Mouse (Mus musculus): ENCODE measurements at regions not wholly inside any gene's neighbourhood (a gene's known extent, or its start where the extent isn't known, plus 50 kb on each side); places are given as distances from the start of the nearest gene placed in this dataset.

DNA sequence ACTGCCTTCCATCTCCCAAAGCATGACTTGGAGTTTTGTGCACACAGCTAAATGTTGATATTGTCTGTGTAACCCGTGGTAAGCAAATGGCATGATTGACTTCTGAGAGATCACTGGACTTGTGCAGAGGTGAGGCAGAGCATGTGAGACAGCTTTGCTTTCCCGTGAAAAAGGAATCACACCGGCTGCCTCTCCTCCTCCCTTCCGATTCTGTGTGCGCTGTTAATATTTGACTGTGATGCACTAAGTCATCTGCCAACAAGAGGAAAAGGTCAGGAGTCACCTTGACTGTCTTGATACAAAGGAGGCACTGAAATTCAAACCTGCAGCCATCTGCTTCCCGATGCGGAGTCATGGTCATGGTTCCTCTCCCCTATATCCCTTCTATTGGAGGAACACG is 98.0 kb downstream of the Ehf start:
- Histone ChIP-seq H3K27me3 (ENCODE audit: insufficient read depth, low read length) (no peaks in the 10 kb centered on the region), H3K4me3 (ENCODE audit: low read depth, low read length) (no peak overlapping the region), H3K27ac (ENCODE audit: low read depth, low read length) (no peak overlapping the region), H3K9me3 (ENCODE audit: low read length) (no peaks in the 10 kb centered on the region), H3K36me3 (ENCODE audit: insufficient read depth, low read length) (no peaks in the 10 kb centered on the region), H3K4me1 (ENCODE audit: insufficient read depth, low read length) (no peaks in the 10 kb centered on the region), H3K4me2 (ENCODE audit: low read depth, low read length, poor library complexity, severe bottlenecking) (no peak overlapping the region), H3K9ac (replicated peaks; ENCODE audit: low read length, poor library complexity, severe bottlenecking) (no peak overlapping the region)
- no peak for TF ChIP-seq CTCF (IDR thresholded peaks at IDR 0.05)
- WGBS: 90% methylated on average over 8 of the region's 8 CpGs
- ATAC-seq (ENCODE audit: low FRiP score) (no peak), DNase-seq (ENCODE audit: low spot score) (no peak)

GRCm38 (mm10) chr2:103208370-103208769 is 94.7 kb downstream of the Ehf start:
- 97% methylated on average over 5 of the region's 5 CpGs for WGBS
- DNase-seq (ENCODE audit: low spot score) (no peak), ATAC-seq (ENCODE audit: low FRiP score) (no peak)
- Histone ChIP-seq H3K9me3 (ENCODE audit: low read length) (no peaks in the 10 kb centered on the region), H3K4me1 (ENCODE audit: insufficient read depth, low read length) (no peaks in the 10 kb centered on the region), H3K4me3 (ENCODE audit: low read depth, low read length) (no peak overlapping the region), H3K36me3 (ENCODE audit: insufficient read depth, low read length) (no peaks in the 10 kb centered on the region), H3K4me2 (ENCODE audit: low read depth, low read length, poor library complexity, severe bottlenecking) (no peak overlapping the region), H3K27ac (ENCODE audit: low read depth, low read length) (peak overlapping the region; percentile 26; the same call in 1 of the 2 replicates), H3K9ac (replicated peaks; ENCODE audit: low read length, poor library complexity, severe bottlenecking) (no peak overlapping the region), H3K27me3 (ENCODE audit: insufficient read depth, low read length) (no peaks in the 10 kb centered on the region)
- no peak for TF ChIP-seq CTCF (IDR thresholded peaks at IDR 0.05)

DNA sequence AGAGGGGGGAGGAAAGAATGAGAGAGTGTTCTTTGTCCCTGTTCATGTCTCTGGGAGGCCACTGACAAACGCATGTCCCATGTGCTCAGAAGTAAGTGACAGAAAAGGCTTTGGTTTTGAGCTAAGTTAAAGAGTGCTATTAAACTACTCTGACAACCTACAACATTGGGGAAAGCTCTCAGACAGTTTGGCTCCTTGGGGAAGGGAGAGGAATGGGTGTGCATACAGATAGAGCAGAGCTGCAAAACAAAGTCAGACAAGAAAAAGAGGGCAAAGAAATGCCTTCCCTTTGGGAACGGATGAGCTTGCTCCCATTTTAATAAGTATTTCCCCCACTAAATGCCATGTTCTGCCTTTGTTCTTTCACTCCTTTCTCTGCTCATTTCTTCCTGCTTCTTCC is 94.0 kb downstream of the Ehf start:
- Histone ChIP-seq H3K36me3 (ENCODE audit: insufficient read depth, low read length) (no peaks in the 10 kb centered on the region), H3K4me2 (ENCODE audit: low read depth, low read length, poor library complexity, severe bottlenecking) (no peak overlapping the region), H3K4me3 (ENCODE audit: low read depth, low read length) (no peak overlapping the region), H3K27me3 (ENCODE audit: insufficient read depth, low read length) (no peaks in the 10 kb centered on the region), H3K27ac (ENCODE audit: low read depth, low read length) (peak overlapping the region; percentile 38; the same call in 1 of the 2 replicates), H3K9ac (replicated peaks; ENCODE audit: low read length, poor library complexity, severe bottlenecking) (no peak overlapping the region), H3K4me1 (ENCODE audit: insufficient read depth, low read length) (no peaks in the 10 kb centered on the region), H3K9me3 (ENCODE audit: low read length) (no peaks in the 10 kb centered on the region)
- DNase-seq (ENCODE audit: low spot score) (peak; percentile 30), ATAC-seq (ENCODE audit: low FRiP score) (no peak)
- no peak for TF ChIP-seq CTCF (IDR thresholded peaks at IDR 0.05)
- 47% methylated on average over 2 of the region's 2 CpGs for WGBS

- Histone ChIP-seq H3K9ac (replicated peaks; ENCODE audit: low read length, poor library complexity, severe bottlenecking) (no peak overlapping the region), H3K36me3 (ENCODE audit: insufficient read depth, low read length) (no peaks in the 10 kb centered on the region), H3K4me1 (ENCODE audit: insufficient read depth, low read length) (no peaks in the 10 kb centered on the region), H3K27ac (ENCODE audit: low read depth, low read length) (peak overlapping the region; percentile 38; the same call in 1 of the 2 replicates), H3K4me2 (ENCODE audit: low read depth, low read length, poor library complexity, severe bottlenecking) (no peak overlapping the region), H3K4me3 (ENCODE audit: low read depth, low read length) (no peak overlapping the region), H3K9me3 (ENCODE audit: low read length) (no peaks in the 10 kb centered on the region), H3K27me3 (ENCODE audit: insufficient read depth, low read length) (no peaks in the 10 kb centered on the region)
- TF ChIP-seq CTCF (IDR thresholded peaks at IDR 0.05): no peak
- DNase-seq (ENCODE audit: low spot score) (no peak), ATAC-seq (ENCODE audit: low FRiP score) (no peak)
- WGBS: 68% methylated on average over 6 of the region's 6 CpGs
Measured at GRCm38 (mm10) chr2:103209512-103209981, 93.5 kb downstream of the Ehf start.

DNA sequence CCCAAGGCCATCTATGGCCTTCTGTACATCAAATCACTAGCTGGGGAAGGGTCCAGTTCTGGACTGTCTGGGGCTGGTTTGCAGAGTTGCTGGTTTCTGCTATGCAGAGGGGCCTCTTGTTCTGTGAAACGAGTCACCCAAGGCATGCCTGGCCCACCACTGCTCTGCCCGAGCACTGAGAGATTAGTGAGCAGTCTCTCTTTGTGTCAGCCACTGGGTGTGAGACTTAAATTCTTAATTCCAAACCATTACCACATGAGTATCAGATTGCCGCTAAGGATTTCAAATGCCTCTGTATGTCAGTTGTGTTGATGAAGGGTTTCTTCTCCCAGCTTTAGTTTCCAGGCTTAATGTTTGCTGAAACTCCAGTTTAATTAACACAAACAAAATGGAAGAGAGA is 91.9 kb downstream of the Ehf start:
- ATAC-seq (ENCODE audit: low FRiP score): no peak
- WGBS: 37% methylated on average over 3 of the region's 3 CpGs
- H3K27me3 ChIP-seq (ENCODE audit: insufficient read depth, low read length): no peaks in the 10 kb centered on the region
- no peak for DNase-seq (ENCODE audit: low spot score)
- H3K27ac ChIP-seq (ENCODE audit: low read depth, low read length): no peak overlapping the region
- no peaks in the 10 kb centered on the region for H3K9me3 ChIP-seq (ENCODE audit: low read length)
- no peaks in the 10 kb centered on the region for H3K4me1 ChIP-seq (ENCODE audit: insufficient read depth, low read length)
- H3K4me2 ChIP-seq (ENCODE audit: low read depth, low read length, poor library complexity, severe bottlenecking): no peak overlapping the region
- H3K4me3 ChIP-seq (ENCODE audit: low read depth, low read length): no peak overlapping the region
- no peaks in the 10 kb centered on the region for H3K36me3 ChIP-seq (ENCODE audit: insufficient read depth, low read length)
- no peak for TF ChIP-seq CTCF (IDR thresholded peaks at IDR 0.05)
- H3K9ac ChIP-seq (replicated peaks; ENCODE audit: low read length, poor library complexity, severe bottlenecking): no peak overlapping the region
